Mouse (Mus musculus): Measurements from ENCODE around the gene Creb3l2. TPM values are rescaled to one million over a fixed set of nuclear protein-coding genes. Genes with fewer than 3 reads are reported as not detected.
"Not testable (repeated sequence)": the region's sequence is repeated elsewhere in the genome, so short reads cannot be mapped to it uniquely, and the experiment has no call there.

Creb3l2 gene
- 10 to 100 TPM in 3 of 4 experiments, 1 to 10 TPM in 1; 10.0 to 13.7 (median 11.1) TPM for total RNA-seq (2022)

- DNase-seq (ENCODE audit: low spot score in 2 of 2), result peak; percentile 95
Observed at GRCm38 (mm10) chr6:37442041-37442667, at the start of gene Creb3l2. Gene Creb3l2, minus strand, starts transcription at chr6:37442146.

- DNase-seq (ENCODE audit: low spot score in 2 of 2), result no peak
Observed at GRCm38 (mm10) chr6:37486502-37486901, 44.6 kb upstream of the Creb3l2 start.

- DNase-seq (ENCODE audit: low spot score in 2 of 2), result no peak
Observed at GRCm38 (mm10) chr6:37484588-37485070, 42.7 kb upstream of the Creb3l2 start.

- DNase-seq (ENCODE audit: low spot score in 2 of 2), result no peak
Observed at GRCm38 (mm10) chr6:37483262-37483661, 41.3 kb upstream of the Creb3l2 start.

- no peak for DNase-seq (ENCODE audit: low spot score in 2 of 2)
Observed at GRCm38 (mm10) chr6:37481147-37481546, 39.2 kb upstream of the Creb3l2 start.

GRCm38 (mm10) chr6:37480008-37480407 is 38.1 kb upstream of the Creb3l2 start:
- DNase-seq (ENCODE audit: low spot score in 2 of 2), result no peak

- no peak for DNase-seq (ENCODE audit: low spot score in 2 of 2)
Observed at GRCm38 (mm10) chr6:37478481-37478880, 36.5 kb upstream of the Creb3l2 start.

- DNase-seq (ENCODE audit: low spot score in 2 of 2), result no peak
Observed at GRCm38 (mm10) chr6:37473674-37474342, 31.9 kb upstream of the Creb3l2 start.

GRCm38 (mm10) chr6:37470216-37470615 is 28.3 kb upstream of the Creb3l2 start:
- DNase-seq (ENCODE audit: low spot score in 2 of 2), result no peak

- no peak for DNase-seq (ENCODE audit: low spot score in 2 of 2)
Observed at GRCm38 (mm10) chr6:37465847-37466246, 23.9 kb upstream of the Creb3l2 start.

GRCm38 (mm10) chr6:37465356-37465755 is 23.4 kb upstream of the Creb3l2 start:
- no peak for DNase-seq (ENCODE audit: low spot score in 2 of 2)

- DNase-seq (ENCODE audit: low spot score in 2 of 2), result no peak
Observed at GRCm38 (mm10) chr6:37464585-37464984, 22.6 kb upstream of the Creb3l2 start.

GRCm38 (mm10) chr6:37463517-37464482 is 21.9 kb upstream of the Creb3l2 start:
- peak; percentile 37 to 43 for DNase-seq (ENCODE audit: low spot score in 2 of 2)

GRCm38 (mm10) chr6:37460681-37461080 is 18.7 kb upstream of the Creb3l2 start:
- DNase-seq (ENCODE audit: low spot score in 2 of 2), result no peak

GRCm38 (mm10) chr6:37459656-37460055 is 17.7 kb upstream of the Creb3l2 start:
- not testable (repeated sequence) for DNase-seq (ENCODE audit: low spot score in 2 of 2)

- no peak for DNase-seq (ENCODE audit: low spot score in 2 of 2)
Observed at GRCm38 (mm10) chr6:37457990-37458655, 16.2 kb upstream of the Creb3l2 start.

- no peak for DNase-seq (ENCODE audit: low spot score in 2 of 2)
Observed at GRCm38 (mm10) chr6:37455540-37455939, 13.6 kb upstream of the Creb3l2 start.

- no peak for DNase-seq (ENCODE audit: low spot score in 2 of 2)
Observed at GRCm38 (mm10) chr6:37453047-37453446, 11.1 kb upstream of the Creb3l2 start.

GRCm38 (mm10) chr6:37451664-37452063 is 9.7 kb upstream of the Creb3l2 start:
- no peak for DNase-seq (ENCODE audit: low spot score in 2 of 2)

- DNase-seq (ENCODE audit: low spot score in 2 of 2), result no peak
Observed at GRCm38 (mm10) chr6:37447704-37448466, 5.9 kb upstream of the Creb3l2 start.
